Mouse (Mus musculus) lung, postnatal 0 days (tissue): ENCODE data around the gene Itpr1. TPM values are rescaled to one million over a fixed set of nuclear protein-coding genes. Genes with fewer than 3 reads are reported as not detected.

Source experiments
- ATAC-seq: fragments of 200-750 bp; cut with Nextera tagmentation; 2 replicates; pipeline ENCODE4 v1.8.0; 2017; ENCODE audit warnings: moderate library complexity
- DNase-seq: peaks from one replicate; pipeline ENCODE4 v3.0.0-alpha.2; 2016; ENCODE audit warnings: low spot score
- H3K27ac ChIP-seq: fragments of 300-500 bp; sonication (generic); 2 replicates; pipeline ENCODE4 v1.5.1; 2014; ENCODE audit warnings: antibody characterized with exemption, mild to moderate bottlenecking, low read length, mixed read lengths
- H3K27me3 ChIP-seq: fragments of 300-500 bp; sonication (generic); replicated peaks from 2 replicates; pipeline ENCODE4 v1.6.1; 2014; ENCODE audit warnings: low read length, mixed read lengths; ENCODE audit not compliant: insufficient read depth
- H3K36me3 ChIP-seq: fragments of 300-500 bp; sonication (generic); 2 replicates; pipeline ENCODE4 v1.6.1; 2014; ENCODE audit warnings: low read length, mixed read lengths; ENCODE audit not compliant: insufficient read depth
- H3K4me1 ChIP-seq: fragments of 300-500 bp; sonication (generic); 2 replicates; pipeline ENCODE4 v1.6.1; 2014; ENCODE audit warnings: antibody characterized with exemption, low read depth, low read length, mixed read lengths; ENCODE audit not compliant: insufficient read depth
- H3K4me2 ChIP-seq: fragments of 300-500 bp; sonication (generic); replicated peaks from 2 replicates; pipeline ENCODE4 v1.6.1; 2014; ENCODE audit warnings: low read depth, mild to moderate bottlenecking, low read length, moderate library complexity, mixed read lengths
- H3K4me3 ChIP-seq: fragments of 300-500 bp; sonication (generic); 2 replicates; pipeline ENCODE4 v1.5.1; 2014; ENCODE audit warnings: low read depth, low read length
- H3K9ac ChIP-seq: fragments of 300-500 bp; sonication (generic); replicated peaks from 2 replicates; pipeline ENCODE4 v1.6.1; 2014; ENCODE audit warnings: low read depth, mild to moderate bottlenecking
- H3K9me3 ChIP-seq: fragments of 300-500 bp; sonication (generic); 2 replicates; pipeline ENCODE4 v1.6.1; 2016; ENCODE audit warnings: low read length, mixed read lengths
- CTCF ChIP-seq: IDR thresholded peaks from 2 replicates; pipeline ENCODE4 v1.5.1; 2016; ENCODE audit warnings: antibody characterized with exemption, mild to moderate bottlenecking
- EP300 ChIP-seq: IDR thresholded peaks from 2 replicates; pipeline ENCODE4 v1.6.1; 2016; ENCODE audit warnings: antibody characterized with exemption, mild to moderate bottlenecking, control low read depth
- WGBS: fragments of 180-500 bp; shearing (Covaris S2); extraction: QIAGEN DNeasy Blood & Tissue Kit; methylation state at CpG from one replicate; pipeline ENCODE4 v1.1.7; 2014; 5-methylcytosine and 5-hydroxymethylcytosine counted together
- polyA plus RNA-seq: library from polyadenylated mRNA; unstranded; fragments of >200 nt; fragmentation: Nextera tagmentation; extraction: Ambion mirVana; gene quantifications from 2 replicates; pipeline ENCODE4 v1.2.1, GENCODE M21; 2015

Gene Itpr1
- polyA plus RNA-seq, 1 experiment from 2014 or later: 9.2 TPM

DNA sequence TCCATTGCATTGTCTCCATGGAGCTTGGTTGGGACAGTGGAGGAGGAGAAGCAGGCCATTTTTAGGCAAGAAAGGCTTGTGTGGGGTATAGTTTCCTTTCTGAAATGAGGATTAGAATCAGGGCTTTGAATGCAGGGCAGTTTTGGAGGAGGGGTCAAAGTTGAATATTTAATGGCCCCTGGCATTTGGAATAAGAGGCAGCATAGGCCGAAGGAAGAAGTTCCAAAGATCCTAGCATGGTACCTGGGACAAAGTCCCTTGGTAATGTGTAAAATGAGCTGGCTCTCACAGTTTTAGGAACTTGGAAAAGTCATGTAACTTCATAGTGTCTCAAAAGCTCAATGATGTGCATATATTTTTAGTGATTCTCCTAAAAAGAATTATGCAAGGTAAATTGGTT is 27.1 kb downstream of the Itpr1 start:
- no peak for TF ChIP-seq CTCF
- H3K4me1 ChIP-seq: peaks cover 7% of the 10 kb centered on the region; the same call in 1 of the 2 replicates
- H3K4me2 ChIP-seq: no peak overlapping the region
- H3K9me3 ChIP-seq: no peaks in the 10 kb centered on the region
- no peaks in the 10 kb centered on the region; the same call in 1 of the 2 replicates for H3K36me3 ChIP-seq
- H3K27me3 ChIP-seq: no peaks in the 10 kb centered on the region
- DNase-seq: no peak
- no peak overlapping the region for H3K4me3 ChIP-seq
- no peak overlapping the region for H3K27ac ChIP-seq
- no peak for ATAC-seq
- no peak overlapping the region for H3K9ac ChIP-seq
- WGBS: 78% methylated on average over 1 of the region's 1 CpGs

DNA sequence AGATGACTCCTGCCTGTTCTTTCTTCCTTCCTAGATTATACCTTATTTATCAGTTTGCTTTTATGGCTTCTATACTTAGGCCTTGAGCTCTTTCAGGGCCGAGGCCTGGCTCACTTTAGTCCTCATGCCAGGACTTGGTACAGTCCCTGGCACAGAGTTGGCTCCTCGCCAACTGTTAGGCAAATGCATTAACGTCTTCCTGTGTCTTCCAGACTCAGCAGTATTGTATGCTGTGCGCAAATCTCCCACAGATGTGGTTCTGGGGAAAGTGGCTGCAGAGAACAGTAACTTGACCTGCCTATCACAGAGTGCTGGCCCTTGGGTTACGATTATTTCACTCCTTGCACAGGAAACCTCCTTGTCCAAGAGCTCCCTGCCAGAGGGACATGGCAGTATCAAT is 27.9 kb downstream of the Itpr1 start:
- 55% methylated on average over 5 of the region's 5 CpGs for WGBS
- Histone ChIP-seq H3K4me3 (no peak overlapping the region), H3K9me3 (no peaks in the 10 kb centered on the region), H3K27ac (no peak overlapping the region), H3K4me2 (no peak overlapping the region), H3K27me3 (no peaks in the 10 kb centered on the region), H3K4me1 (peaks cover 7% of the 10 kb centered on the region; the same call in 1 of the 2 replicates), H3K9ac (no peak overlapping the region), H3K36me3 (no peaks in the 10 kb centered on the region; the same call in 1 of the 2 replicates)
- TF ChIP-seq EP300 (no peak), CTCF (no peak)
- no peak for DNase-seq
- ATAC-seq: no peak

DNA sequence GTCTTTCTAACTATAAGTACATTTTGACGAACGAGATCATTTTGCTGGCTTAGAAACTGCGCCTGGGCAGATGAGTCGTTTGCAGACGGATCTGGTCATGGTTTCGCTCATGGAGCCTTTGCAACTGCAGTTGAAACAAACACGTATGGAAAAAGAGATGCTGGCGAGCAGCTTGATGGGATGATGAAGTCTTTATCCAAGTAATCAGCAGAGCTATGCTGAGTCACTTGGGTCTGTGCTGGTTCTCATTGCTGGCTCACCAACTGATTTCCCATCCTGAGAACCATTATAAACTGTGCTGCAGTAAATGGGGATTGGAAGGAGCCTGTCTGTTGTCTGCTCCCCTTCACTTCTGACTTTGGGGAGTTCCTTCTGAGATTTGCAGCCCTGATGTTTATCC is 31.7 kb downstream of the Itpr1 start:
- DNase-seq (no peak), ATAC-seq (no peak)
- Histone ChIP-seq H3K4me3 (no peak overlapping the region), H3K4me1 (peaks cover 8% of the 10 kb centered on the region; the same call in 1 of the 2 replicates), H3K9ac (no peak overlapping the region), H3K27me3 (no peaks in the 10 kb centered on the region), H3K9me3 (no peaks in the 10 kb centered on the region), H3K27ac (no peak overlapping the region), H3K4me2 (no peak overlapping the region), H3K36me3 (no peaks in the 10 kb centered on the region; the same call in 1 of the 2 replicates)
- no peak for TF ChIP-seq EP300
- no peak for TF ChIP-seq CTCF
- WGBS: 88% methylated on average over 8 of the region's 8 CpGs

DNA sequence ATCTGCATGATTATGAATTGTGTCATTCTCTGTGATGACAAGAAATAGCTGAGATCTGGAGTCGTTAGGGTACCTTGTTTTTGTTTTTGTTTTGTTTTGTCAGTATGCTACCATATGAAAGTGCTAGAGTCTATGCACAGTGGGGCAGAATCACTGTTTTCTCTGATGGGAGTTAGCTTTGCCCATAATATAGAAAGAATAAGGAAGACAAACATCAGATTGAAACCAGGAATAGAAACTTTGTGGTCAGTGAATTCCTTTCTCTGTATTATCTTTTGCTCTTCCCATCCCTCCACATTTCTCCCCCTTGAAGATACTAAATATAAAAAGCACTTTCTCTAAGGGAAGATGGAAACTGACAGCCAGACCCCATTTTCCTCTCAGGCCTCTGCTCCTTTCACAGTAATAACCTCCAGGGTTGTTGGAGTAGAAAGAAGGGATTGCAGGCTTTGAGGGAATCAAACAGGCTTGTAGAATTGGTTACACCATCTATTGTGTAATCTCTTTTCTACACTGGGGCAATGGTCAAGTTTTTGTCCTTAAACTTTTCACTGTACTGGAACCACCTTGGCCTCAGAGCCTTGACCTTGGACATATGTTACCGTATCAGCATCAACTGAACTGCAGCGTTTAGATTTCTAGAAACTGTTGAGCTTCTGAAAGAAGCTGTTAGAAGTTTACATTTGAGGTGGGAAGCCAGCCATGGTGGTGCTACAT is 33.6 kb downstream of the Itpr1 start:
- H3K27ac ChIP-seq: no peak overlapping the region
- H3K4me1 ChIP-seq: peaks cover 8% of the 10 kb centered on the region; the same call in 1 of the 2 replicates
- WGBS: 63% methylated on average over 3 of the region's 3 CpGs
- H3K36me3 ChIP-seq: no peaks in the 10 kb centered on the region; the same call in 1 of the 2 replicates
- DNase-seq (peak; percentile 33), ATAC-seq (no peak)
- H3K9ac ChIP-seq: no peak overlapping the region
- no peak overlapping the region for H3K4me2 ChIP-seq
- H3K4me3 ChIP-seq: no peak overlapping the region
- TF ChIP-seq CTCF: no peak
- TF ChIP-seq EP300: no peak
- H3K9me3 ChIP-seq: no peaks in the 10 kb centered on the region
- H3K27me3 ChIP-seq: no peaks in the 10 kb centered on the region

DNA sequence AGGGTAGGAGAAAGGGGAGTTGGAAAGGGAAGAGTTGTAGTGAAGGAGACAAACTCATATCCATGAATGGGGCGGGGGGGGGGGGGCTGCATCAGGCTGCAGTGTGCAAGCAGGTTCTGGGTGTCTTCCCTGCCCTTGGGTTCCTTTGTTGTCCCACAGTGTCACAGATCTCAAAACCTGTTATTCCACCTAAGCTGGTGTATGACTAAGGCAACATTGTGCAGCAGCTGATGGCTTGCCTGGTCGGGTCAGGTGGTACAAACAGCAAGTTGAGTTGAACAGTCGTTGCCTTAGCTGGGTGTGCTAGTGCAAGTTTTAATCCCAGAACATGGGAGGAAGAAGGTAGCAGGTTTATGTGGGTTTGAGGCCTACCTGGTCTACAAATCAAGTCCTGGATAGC is 34.3 kb downstream of the Itpr1 start:
- WGBS: 49% methylated on average over 3 of the region's 3 CpGs
- Histone ChIP-seq H3K4me3 (no peak overlapping the region), H3K36me3 (no peaks in the 10 kb centered on the region; the same call in 1 of the 2 replicates), H3K4me1 (peaks cover 8% of the 10 kb centered on the region; the same call in 1 of the 2 replicates), H3K27ac (no peak overlapping the region), H3K9ac (no peak overlapping the region), H3K4me2 (no peak overlapping the region), H3K27me3 (no peaks in the 10 kb centered on the region), H3K9me3 (no peaks in the 10 kb centered on the region)
- DNase-seq (peak; percentile 24), ATAC-seq (0 out of 2 replicates have a peak, but pooled peaks have one; percentile 29)
- TF ChIP-seq EP300: no peak
- no peak for TF ChIP-seq CTCF

DNA sequence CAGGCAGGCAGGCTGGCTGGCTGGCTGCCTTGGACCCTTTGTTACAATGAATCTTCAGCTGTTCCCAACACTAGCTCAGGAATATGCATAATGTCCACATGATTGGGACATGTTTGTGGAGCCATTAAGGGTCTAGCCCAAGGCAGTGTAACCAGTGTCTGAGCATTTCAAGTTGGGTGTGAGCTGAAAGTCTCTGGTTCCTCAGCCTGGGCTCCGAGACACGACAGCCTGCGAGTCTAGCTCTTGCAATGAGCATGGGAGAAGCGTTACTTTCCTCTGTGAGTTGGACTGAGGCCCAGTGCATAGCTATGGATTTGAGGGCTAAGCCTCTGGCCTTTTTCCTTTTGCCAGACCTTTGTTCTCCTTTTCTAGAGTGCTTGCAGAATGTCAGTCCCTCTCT is 35.6 kb downstream of the Itpr1 start:
- Histone ChIP-seq H3K36me3 (no peaks in the 10 kb centered on the region; the same call in 1 of the 2 replicates), H3K9me3 (no peaks in the 10 kb centered on the region), H3K9ac (no peak overlapping the region), H3K4me1 (peaks cover 8% of the 10 kb centered on the region; the same call in 1 of the 2 replicates), H3K4me3 (no peak overlapping the region), H3K27me3 (no peaks in the 10 kb centered on the region), H3K4me2 (no peak overlapping the region), H3K27ac (no peak overlapping the region)
- DNase-seq: peak; percentile 46
- 19% methylated on average over 4 of the region's 4 CpGs for WGBS
- TF ChIP-seq CTCF (no peak), EP300 (no peak)
- no peak; the same call in 1 of the 2 replicates for ATAC-seq
